ENCODE assay signal across 26 mouse cellular contexts in the genomic region with DNA sequence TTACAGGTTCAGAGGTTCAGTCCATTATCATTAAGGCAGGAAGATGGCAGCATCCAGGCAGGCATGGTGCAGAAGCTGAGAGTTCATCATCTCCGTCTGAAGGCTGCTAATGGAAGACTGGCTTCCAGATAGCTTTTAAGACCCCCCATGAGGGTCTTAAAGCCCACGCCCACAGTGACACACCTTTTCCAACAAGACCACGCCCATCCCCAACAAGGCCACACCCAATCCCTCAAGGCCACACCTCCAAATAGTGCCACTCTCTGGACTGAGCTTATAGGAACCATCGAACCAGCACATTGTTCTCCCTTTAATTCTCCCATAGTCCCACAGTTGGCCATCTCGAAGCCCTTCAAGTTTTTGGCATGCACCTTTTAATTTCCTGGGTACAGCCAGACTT.
"Had no signal": no experiment of that assay in that cellular context is flagged by ENCODE, and none has a peak within 500 bp of the region (broad histone marks: within the 10 kb centered on the region; RNA-seq: fewer than 3 reads in every experiment).

No protein-coding gene starts in this region.

- H3K27ac ChIP-seq: heart, adult 2 months; heart, embryonic 13.5 days; heart, embryonic 15.5 days; hindbrain, embryonic 13.5 days; hindbrain, embryonic 15.5 days; hindbrain, postnatal 0 days; kidney, embryonic 15.5 days; kidney, postnatal 0 days; limb, embryonic 13.5 days; limb, embryonic 15.5 days; liver, embryonic 12.5 days; liver, embryonic 14.5 days had no signal

- ATAC-seq: hindbrain, postnatal 0 days; intestine, embryonic 16.5 days; liver, embryonic 12.5 days had no signal

- H3K9me3 ChIP-seq: heart, embryonic 13.5 days; heart, embryonic 15.5 days; hindbrain, embryonic 13.5 days; hindbrain, embryonic 15.5 days; kidney, embryonic 15.5 days; limb, embryonic 13.5 days; limb, embryonic 15.5 days; liver, embryonic 12.5 days had no signal

- H3K36me3 ChIP-seq: heart, embryonic 13.5 days; heart, embryonic 15.5 days; hindbrain, embryonic 13.5 days; hindbrain, embryonic 15.5 days; kidney, embryonic 15.5 days; limb, embryonic 13.5 days; limb, embryonic 15.5 days; liver, embryonic 12.5 days had no signal

- H3K9ac ChIP-seq: heart, embryonic 13.5 days; heart, embryonic 15.5 days; hindbrain, embryonic 13.5 days; hindbrain, embryonic 15.5 days; kidney, embryonic 15.5 days; limb, embryonic 13.5 days; limb, embryonic 15.5 days; liver, embryonic 12.5 days; liver, embryonic 14.5 days had no signal

- H3K27me3 ChIP-seq: heart, embryonic 13.5 days; heart, embryonic 15.5 days; hindbrain, embryonic 13.5 days; hindbrain, embryonic 15.5 days; kidney, embryonic 15.5 days; limb, embryonic 13.5 days; limb, embryonic 15.5 days; liver, embryonic 12.5 days had no signal

- H3K4me3 ChIP-seq: heart, adult 2 months; heart, embryonic 13.5 days; heart, embryonic 15.5 days; hindbrain, embryonic 13.5 days; hindbrain, embryonic 15.5 days; kidney, embryonic 15.5 days; limb, embryonic 13.5 days; limb, embryonic 15.5 days; liver, embryonic 12.5 days had no signal

- DNase-seq: gastrocnemius, postnatal 14 days; gastrocnemius, postnatal 36 days; heart, adult 11 months; heart, adult 2 months; heart, postnatal 14 days; heart, postnatal 36 days; kidney, adult 11 months; kidney, adult 2 months; kidney, adult 9 months; kidney, postnatal 14 days; kidney, postnatal 36 days; layer of hippocampus, adult 9-11 months; layer of hippocampus, postnatal 36 days; left cerebral cortex, postnatal 4 days had no signal
